Mouse (Mus musculus) C2C12 (cell line): ENCODE measurements around the gene Anapc15-ps. TPM values are rescaled to one million over a fixed set of nuclear protein-coding genes. Genes with fewer than 3 reads are reported as not detected.

ENCODE experiments used
- H3K27me3 ChIP-seq: one replicate; pipeline ENCODE4 v1.6.1; 2011; ENCODE audit not compliant: control insufficient read depth, insufficient read depth, insufficient read length
- H3K36me3 ChIP-seq: one replicate; pipeline ENCODE4 v1.6.1; 2011; ENCODE audit not compliant: control insufficient read depth, insufficient read depth
- H3K4me3 ChIP-seq: one replicate; pipeline ENCODE4 v1.5.1; 2011; ENCODE audit warnings: mild to moderate bottlenecking, control low read depth; ENCODE audit not compliant: poor library complexity, insufficient read depth, severe bottlenecking
- H3K79me2 ChIP-seq: one replicate; pipeline ENCODE4 v1.6.1; 2011; ENCODE audit not compliant: control insufficient read depth, insufficient read depth
- H3K79me3 ChIP-seq: one replicate; pipeline ENCODE4 v1.6.1; 2011; ENCODE audit warnings: low read depth, control low read depth
- H3ac ChIP-seq: one replicate; pipeline ENCODE3; 2011; ENCODE audit warnings: low read depth; ENCODE audit not compliant: control insufficient read depth, insufficient read length
- CEBPB ChIP-seq: IDR thresholded peaks from one replicate; pipeline ENCODE4 v1.6.1; 2011; ENCODE audit warnings: low read depth, mild to moderate bottlenecking, control low read depth, moderate library complexity
- CTCF ChIP-seq: IDR thresholded peaks from one replicate; pipeline ENCODE4 v1.5.1; 2011; ENCODE audit not compliant: control insufficient read depth, insufficient read depth, insufficient read length
- FOSL1 ChIP-seq: IDR thresholded peaks from one replicate; pipeline ENCODE4 v1.8.0; 2011; ENCODE audit warnings: mild to moderate bottlenecking, low read length; ENCODE audit not compliant: poor library complexity, insufficient read depth, severe bottlenecking
- MAX ChIP-seq: IDR thresholded peaks from one replicate; pipeline ENCODE4 v1.6.1; 2011; ENCODE audit warnings: mild to moderate bottlenecking, control low read depth
- MYOD1 ChIP-seq: IDR thresholded peaks from one replicate; pipeline ENCODE4 v1.6.1; 2011; ENCODE audit warnings: low read depth; ENCODE audit not compliant: control insufficient read depth, insufficient read length
- MYOG ChIP-seq: IDR thresholded peaks from one replicate; pipeline ENCODE4 v1.6.1; 2011; ENCODE audit not compliant: control insufficient read depth, insufficient read length; ENCODE audit errors: extremely low read depth
- USF1 ChIP-seq: IDR thresholded peaks from one replicate; pipeline ENCODE4 v1.6.1; 2011; ENCODE audit warnings: low read depth, mild to moderate bottlenecking, control low read depth, moderate library complexity
- long read RNA-seq, 2 experiments: library from polyadenylated mRNA; unstranded; transcript quantifications; one replicate each; pipeline ENCODE4 v2.0.0; 2019 to 2020
- polyA plus RNA-seq: library from polyadenylated mRNA; unstranded; fragments of >200 nt; fragmentation: generic; extraction: Trizol; gene quantifications from one replicate; pipeline ENCODE4 v1.2.1, GENCODE M21; 2012; ENCODE audit warnings: missing spikeins

Anapc15-ps gene
- polyA plus RNA-seq = 0.16 TPM
- long read RNA-seq, experiment 1 = 0 reads
- long read RNA-seq, experiment 2 = 0 reads

GRCm38 (mm10) chr10:95673351-95673750 lies at the start of gene Anapc15-ps:
Gene Anapc15-ps, minus strand, starts transcription at chr10:95673451.
- no peak within 1 kb of the TSS for H3ac ChIP-seq
- H3K4me3 ChIP-seq = no peak within 1 kb of the TSS
- H3K36me3 ChIP-seq = no peaks in the 10 kb centered on the region
- no peak for TF ChIP-seq MAX
- TF ChIP-seq CTCF = no peak
- TF ChIP-seq MYOG = no peak
- TF ChIP-seq CEBPB = no peak
- TF ChIP-seq FOSL1 = no peak
- no peak for TF ChIP-seq MYOD1
- TF ChIP-seq USF1 = no peak
- H3K79me3 ChIP-seq = no peaks in the 10 kb centered on the region
- no peaks in the 10 kb centered on the region for H3K27me3 ChIP-seq
- no peaks in the 10 kb centered on the region for H3K79me2 ChIP-seq

- TF ChIP-seq CTCF = no peak
- no peak for TF ChIP-seq MYOG
- TF ChIP-seq MAX = no peak
- no peak for TF ChIP-seq USF1
- no peak for TF ChIP-seq MYOD1
- TF ChIP-seq FOSL1 = no peak
- TF ChIP-seq CEBPB = no peak
- H3K79me3 ChIP-seq = no peaks in the 10 kb centered on the region
These were observed 49.0 kb upstream of the Anapc15-ps start for GRCm38 (mm10) chr10:95722203-95722611.

DNA sequence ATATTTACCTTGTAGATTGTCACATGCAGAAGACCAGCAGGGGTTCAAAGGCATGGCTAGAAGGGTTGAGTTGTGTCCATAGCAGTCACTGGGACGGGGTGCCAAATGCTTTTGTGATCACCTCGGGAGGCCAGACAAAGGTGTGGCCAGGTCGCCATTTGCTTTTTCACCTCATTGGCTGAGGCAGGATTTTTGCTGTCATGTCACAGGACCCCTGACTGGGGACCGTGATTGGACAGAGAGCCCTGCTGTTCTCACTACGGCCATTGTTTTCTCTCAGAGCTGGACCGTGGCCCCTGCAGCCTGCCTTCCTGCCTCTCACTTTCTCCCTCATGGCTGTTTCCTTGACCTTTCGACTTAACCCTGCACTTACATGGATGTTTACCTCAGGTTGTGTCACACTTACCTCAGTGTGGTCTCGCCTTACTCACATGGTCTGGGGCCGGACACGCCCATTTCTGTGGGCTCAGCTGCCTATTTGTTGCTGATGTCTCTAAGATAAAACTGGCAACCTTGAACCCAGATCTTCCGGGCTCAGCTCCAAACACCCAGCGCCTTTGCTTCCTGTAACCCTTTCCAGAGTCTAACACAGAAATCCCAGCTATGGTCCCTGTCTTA lies 47.0 kb upstream of the Anapc15-ps start:
- no peaks in the 10 kb centered on the region for H3K79me2 ChIP-seq
- H3K4me3 ChIP-seq = no peak overlapping the region
- no peaks in the 10 kb centered on the region for H3K79me3 ChIP-seq
- no peaks in the 10 kb centered on the region for H3K27me3 ChIP-seq
- no peaks in the 10 kb centered on the region for H3K36me3 ChIP-seq
- no peak overlapping the region for H3ac ChIP-seq
- TF ChIP-seq MAX = no peak
- TF ChIP-seq MYOG = no peak
- TF ChIP-seq MYOD1 = no peak
- TF ChIP-seq USF1 = no peak
- TF ChIP-seq FOSL1 = no peak
- TF ChIP-seq CEBPB = no peak
- TF ChIP-seq CTCF = no peak

More at GRCm38 (mm10) chr10:95722203-95722611, 49.0 kb upstream of the Anapc15-ps start:
- Histone ChIP-seq H3K79me2 (no peaks in the 10 kb centered on the region), H3K36me3 (no peaks in the 10 kb centered on the region), H3K4me3 (no peak overlapping the region), H3ac (no peak overlapping the region), H3K27me3 (no peaks in the 10 kb centered on the region)

- Histone ChIP-seq H3K4me3 (no peak overlapping the region), H3K27me3 (no peaks in the 10 kb centered on the region), H3K79me2 (no peaks in the 10 kb centered on the region), H3K36me3 (no peaks in the 10 kb centered on the region), H3ac (no peak overlapping the region), H3K79me3 (no peaks in the 10 kb centered on the region)
- TF ChIP-seq CTCF (no peak), MYOG (no peak), MAX (no peak), MYOD1 (no peak), CEBPB (no peak), FOSL1 (no peak), USF1 (no peak)
These were observed 46.2 kb upstream of the Anapc15-ps start for GRCm38 (mm10) chr10:95719472-95719871.

DNA sequence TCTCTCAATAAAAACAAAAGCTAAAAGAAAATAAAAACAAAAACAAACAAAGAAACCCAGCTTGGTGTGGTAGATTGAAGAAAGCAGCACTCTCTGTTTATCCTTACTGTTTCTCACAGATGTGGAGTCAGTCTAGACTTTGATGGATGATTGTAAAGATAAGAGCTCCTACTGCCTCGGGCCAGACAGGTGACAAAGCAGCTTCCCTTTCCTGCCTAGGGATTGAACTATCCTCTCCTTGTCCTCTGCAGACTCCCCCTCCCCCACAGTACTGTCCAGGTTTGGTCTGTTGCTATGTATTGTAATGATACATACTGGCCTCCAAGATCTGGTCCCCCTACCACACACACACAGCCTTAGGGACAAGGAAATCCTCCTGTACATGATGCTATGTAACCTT lies 45.5 kb upstream of the Anapc15-ps start:
- no peaks in the 10 kb centered on the region for H3K79me2 ChIP-seq
- no peak for TF ChIP-seq MYOD1
- no peak for TF ChIP-seq FOSL1
- TF ChIP-seq USF1 = no peak
- TF ChIP-seq CEBPB = no peak
- no peak for TF ChIP-seq CTCF
- TF ChIP-seq MYOG = no peak
- TF ChIP-seq MAX = no peak
- no peaks in the 10 kb centered on the region for H3K36me3 ChIP-seq
- H3K27me3 ChIP-seq = no peaks in the 10 kb centered on the region
- H3K79me3 ChIP-seq = no peaks in the 10 kb centered on the region
- H3K4me3 ChIP-seq = no peak overlapping the region
- H3ac ChIP-seq = no peak overlapping the region
